Mouse (Mus musculus) ES-E14 (cell line): ENCODE measurements around the gene Vwa2. TPM values are rescaled to one million over a fixed set of nuclear protein-coding genes. Genes with fewer than 3 reads are reported as not detected.

ENCODE experiments used
- DNase-seq: peaks from one replicate; pipeline ENCODE4 v3.0.0-alpha.2; 2013; ENCODE audit warnings: low read depth, low spot score
- H3K27ac ChIP-seq: 2 replicates; pipeline ENCODE4 v1.5.1; 2012; ENCODE audit warnings: low read depth, mild to moderate bottlenecking, low read length, moderate library complexity, mixed read lengths; ENCODE audit not compliant: poor library complexity, insufficient read depth, severe bottlenecking
- H3K36me3 ChIP-seq: 2 replicates; pipeline ENCODE4 v1.6.1; 2012; ENCODE audit warnings: mild to moderate bottlenecking, low read length, moderate library complexity, mixed read lengths; ENCODE audit not compliant: control insufficient read depth, poor library complexity, insufficient read depth, severe bottlenecking
- H3K4me1 ChIP-seq, 2 experiments: fragments of 150-350 bp in 1 of 2; sonication (generic) in 1 of 2; 2 replicates each; pipeline ENCODE4 v1.6.1; 2012; ENCODE audit warnings: low read length in 2 of 2, mild to moderate bottlenecking in 1 of 2, mixed read lengths in 1 of 2; ENCODE audit not compliant: control insufficient read depth in 2 of 2, insufficient read depth in 2 of 2, poor library complexity in 1 of 2
- H3K4me3 ChIP-seq, 2 experiments: fragments of 150-350 bp in 1 of 2; sonication (generic) in 1 of 2; 2 replicates each; pipeline ENCODE4 v1.5.1; 2012; ENCODE audit warnings: low read length in 2 of 2, low read depth in 1 of 2, mild to moderate bottlenecking in 1 of 2, mixed read lengths in 1 of 2; ENCODE audit not compliant: insufficient read depth in 1 of 2, poor library complexity in 1 of 2, severe bottlenecking in 1 of 2
- H3K9ac ChIP-seq: 2 replicates; pipeline ENCODE4 v1.6.1; 2012; ENCODE audit warnings: low read depth, mild to moderate bottlenecking, low read length, mixed read lengths; ENCODE audit not compliant: poor library complexity, insufficient read depth, severe bottlenecking
- H3K9me3 ChIP-seq: fragments of 150-350 bp; sonication (generic); 2 replicates; pipeline ENCODE4 v1.6.1; 2012; ENCODE audit warnings: low read depth, mild to moderate bottlenecking, low read length; ENCODE audit not compliant: control insufficient read depth, insufficient read depth
- CHD2 ChIP-seq: IDR thresholded peaks from 2 replicates; pipeline ENCODE4 v1.6.1; 2014; ENCODE audit warnings: mild to moderate bottlenecking, low read depth, low read length, inconsistent platforms
- HCFC1 ChIP-seq: IDR thresholded peaks from 2 replicates; pipeline ENCODE4 v1.6.1; 2012; ENCODE audit warnings: low read length, inconsistent platforms, borderline replicate concordance; ENCODE audit not compliant: insufficient read depth
- MAFK ChIP-seq: IDR thresholded peaks from 2 replicates; pipeline ENCODE4 v1.6.1; 2014; ENCODE audit warnings: mild to moderate bottlenecking, low read depth, low read length, inconsistent platforms; ENCODE audit not compliant: insufficient read depth
- ZC3H11A ChIP-seq: IDR thresholded peaks from 2 replicates; pipeline ENCODE4 v1.6.1; 2012; ENCODE audit warnings: low read depth, mild to moderate bottlenecking, inconsistent platforms, low read length, borderline replicate concordance
- ZNF384 ChIP-seq: IDR thresholded peaks from 2 replicates; pipeline ENCODE4 v1.6.1; 2012; ENCODE audit warnings: low read depth, low read length, inconsistent platforms
- in situ Hi-C, 2 experiments: fragments of 600-800 bp; cut with MboI; formaldehyde crosslinking; loops; one replicate each; pipeline ENCODE4 v1.15.1; 2025; ENCODE audit warnings: low sequenced_read_pairs in 2 of 2, inconsistent platforms in 1 of 2; ENCODE audit not compliant: unreplicated experiment in 2 of 2
- total RNA-seq: library from RNA; depleted of rRNA; stranded (reverse); fragments of 300-350 nt; gene quantifications from 2 replicates; pipeline ENCODE4 v1.2.3, GENCODE M21; 2012; rRNA removed

The Vwa2 gene
- total RNA-seq, 1 experiment, result 3.0 TPM

GRCm38 (mm10) chr19:56958582-56959021 is 84.6 kb downstream of the Vwa2 start:
- TF ChIP-seq ZNF384, result no peak
- no peak for TF ChIP-seq CHD2
- TF ChIP-seq ZC3H11A, result no peak
- TF ChIP-seq MAFK, result no peak
- no peaks in the 10 kb centered on the region for H3K36me3 ChIP-seq
- no peak overlapping the region for H3K27ac ChIP-seq
- no peaks in the 10 kb centered on the region for H3K4me1 ChIP-seq
- in situ Hi-C loops, result no loop called here
- no peak overlapping the region for H3K9ac ChIP-seq
- no peaks in the 10 kb centered on the region for H3K9me3 ChIP-seq
- H3K4me3 ChIP-seq, result no peak overlapping the region
- no peak for DNase-seq

GRCm38 (mm10) chr19:56959057-56959456 is 85.0 kb downstream of the Vwa2 start:
- TF ChIP-seq ZNF384 (no peak), CHD2 (no peak), HCFC1 (no peak), ZC3H11A (no peak), MAFK (no peak)
- Histone ChIP-seq H3K4me3 (no peak overlapping the region), H3K36me3 (no peaks in the 10 kb centered on the region), H3K4me1 (no peaks in the 10 kb centered on the region), H3K27ac (no peak overlapping the region), H3K9ac (no peak overlapping the region), H3K9me3 (no peaks in the 10 kb centered on the region)
- in situ Hi-C loops, result no loop called here
- DNase-seq, result no peak

GRCm38 (mm10) chr19:56959601-56960000 is 85.6 kb downstream of the Vwa2 start:
- H3K36me3 ChIP-seq, result no peaks in the 10 kb centered on the region
- H3K27ac ChIP-seq, result no peak overlapping the region
- no peaks in the 10 kb centered on the region for H3K9me3 ChIP-seq
- H3K4me3 ChIP-seq, result no peak overlapping the region
- H3K4me1 ChIP-seq, result no peaks in the 10 kb centered on the region; a peak in 1 of 4 replicates
- DNase-seq, result no peak
- H3K9ac ChIP-seq, result no peak overlapping the region
- in situ Hi-C loops, result no loop called here
- TF ChIP-seq ZNF384 (no peak), ZC3H11A (no peak), CHD2 (no peak), MAFK (no peak), HCFC1 (no peak)

Other genes with a start within 250 kb of the Vwa2 start
- gene Adrb1, start 152.1 kb upstream of the Vwa2 start, total RNA-seq, result 0.36 and 1.2 TPM in 2 replicates
- gene Ccdc186, start 52.1 kb upstream of the Vwa2 start, total RNA-seq, result 16.3 and 16.9 TPM in 2 replicates
- gene Tdrd1, start 48.0 kb upstream of the Vwa2 start, total RNA-seq, result 0.69 and 0.94 TPM in 2 replicates
- gene Afap1l2, start 134.0 kb downstream of the Vwa2 start, total RNA-seq, result 2.8 and 3.7 TPM in 2 replicates